Mouse (Mus musculus) ovary, postnatal 36 days (tissue): ENCODE results near the gene Eif2b4.

Experiments used
- DNase-seq: peaks from one replicate; pipeline ENCODE4 v3.0.0; 2022; ENCODE audit warnings: low spot score, mixed read lengths

Gene Eif2b4

GRCm38 (mm10) chr5:31154152-31154553 lies 39.1 kb downstream of the Eif2b4 start, which contains the start of gene Mpv17:
Mpv17 (minus strand) TSS chr5:31154251.
- DNase-seq, result peak; percentile 80

GRCm38 (mm10) chr5:31153516-31154151 lies 39.6 kb downstream of the Eif2b4 start:
- no peak for DNase-seq

GRCm38 (mm10) chr5:31151746-31152145 lies 41.5 kb downstream of the Eif2b4 start:
- no peak for DNase-seq

GRCm38 (mm10) chr5:31149781-31150180 lies 43.4 kb downstream of the Eif2b4 start:
- no peak for DNase-seq

GRCm38 (mm10) chr5:31138968-31139425 lies 54.2 kb downstream of the Eif2b4 start:
- DNase-seq, result no peak

GRCm38 (mm10) chr5:31138241-31138967 lies 54.8 kb downstream of the Eif2b4 start, which contains the start of gene Ucn:
Ucn (minus strand) TSS chr5:31138829.
- no peak for DNase-seq

- no peak for DNase-seq
Observed at GRCm38 (mm10) chr5:31137658-31138057, 55.6 kb downstream of the Eif2b4 start.
